Mouse (Mus musculus): ENCODE measurements around the gene Rnf135.

GRCm38 (mm10) chr11:80155961-80156360, 27.7 kb upstream of the Rnf135 start:
- TF ChIP-seq CTCF (IDR thresholded peaks at IDR 0.05; ENCODE audit: extremely low read depth, insufficient read depth, insufficient read length, insufficient replicate concordance): no peak
- TF ChIP-seq POLR2A (IDR thresholded peaks at IDR 0.05; ENCODE audit: low read depth, low read length): no peak

Data from spleen, adult 2 months (tissue).